Mouse (Mus musculus) ES-E14 (cell line): ENCODE results near the gene Fam69a.

Experiments used
- HCFC1 ChIP-seq: IDR thresholded peaks from 2 replicates; pipeline ENCODE4 v1.6.1; 2012; ENCODE audit warnings: low read length, inconsistent platforms, borderline replicate concordance; ENCODE audit not compliant: insufficient read depth
- ZNF384 ChIP-seq: IDR thresholded peaks from 2 replicates; pipeline ENCODE4 v1.6.1; 2012; ENCODE audit warnings: low read depth, low read length, inconsistent platforms

GRCm38 (mm10) chr5:107946475-107946874 is 40.4 kb downstream of the Fam69a start:
- TF ChIP-seq ZNF384 (no peak), HCFC1 (no peak)
